Mouse (Mus musculus) adrenal gland, adult 2 months (tissue): ENCODE measurements at regions not wholly inside any gene's neighbourhood (a gene's known extent, or its start where the extent isn't known, plus 50 kb on each side); places are given as distances from the start of the nearest gene placed in this dataset.

Experiments
- DNase-seq: peaks from one replicate; pipeline ENCODE4 v3.0.0; 2021

DNA sequence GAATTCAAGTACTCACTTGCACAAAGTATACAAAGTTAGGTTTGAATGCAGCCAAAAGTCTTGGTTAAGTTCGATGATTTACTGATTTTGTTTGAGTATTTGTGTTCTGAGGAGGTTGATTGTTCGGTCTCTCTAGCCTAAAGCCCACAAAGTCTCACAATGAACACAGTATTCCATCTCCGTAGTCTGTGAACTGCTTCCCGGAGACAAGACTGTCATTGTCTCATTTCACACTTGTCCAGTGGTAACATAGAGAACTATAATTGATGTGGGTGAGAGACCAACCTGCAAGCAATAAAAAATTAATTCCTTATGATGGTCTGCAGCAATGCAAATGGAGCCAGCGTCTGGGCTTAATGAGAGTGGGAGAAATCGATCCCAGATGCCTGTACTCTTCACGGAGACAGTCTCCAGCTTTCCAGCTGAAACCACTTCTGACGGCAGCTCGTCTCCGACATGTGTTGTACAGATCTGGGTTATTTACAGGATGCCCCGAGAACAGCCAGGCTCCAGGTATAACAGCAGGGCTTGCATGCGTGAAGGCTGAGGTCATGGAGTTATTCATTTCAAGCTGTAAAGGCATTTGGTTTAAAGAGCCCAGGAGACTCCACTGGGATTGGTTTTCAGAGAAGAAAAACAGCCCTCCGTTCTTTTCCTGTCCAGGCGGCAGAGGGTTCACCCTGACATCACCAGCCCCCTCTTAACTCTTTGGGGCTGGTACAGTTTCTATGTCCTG lies 75.2 kb downstream of the Asb13 start:
- no peak for DNase-seq
